ENCODE assay signal across 8 mouse cellular contexts in genomic region chrX:77795858-77796174, GRCm38 (mm10). TPM values are rescaled to one million over a fixed set of nuclear protein-coding genes. Genes with fewer than 3 reads are reported as not detected.
DNase-seq lines count a peak whose midpoint lies in the region; ATAC-seq and TF ChIP-seq lines count a peak whose summit lies in the region.

No protein-coding gene starts in this region.

- H3K27ac ChIP-seq in ES-Bruce4 (ENCODE audit: insufficient read depth, low read length): peak overlapping the region; percentile 76
- peak overlapping the region; percentile 57; the same call in 1 of the 2 replicates for H3K27ac ChIP-seq in forebrain, embryonic 14.5 days (ENCODE audit: low read depth, low read length)
- H3K27ac ChIP-seq in neural tube, embryonic 14.5 days (ENCODE audit: low read depth, low read length): peak overlapping the region; percentile 70
- peak overlapping the region; percentile 81 for H3K27ac ChIP-seq in testis, adult 2 months (ENCODE audit: control insufficient read depth, insufficient read depth, low read depth, low read length)

- no peak for TF ChIP-seq CTCF in ES-Bruce4 (IDR thresholded peaks at IDR 0.05; ENCODE audit: low read depth, low read length)
- no peak for TF ChIP-seq CTCF in testis, adult 2 months (IDR thresholded peaks at IDR 0.05; ENCODE audit: control insufficient read depth, insufficient read depth, insufficient replicate concordance, low read depth, low read length)

- no peaks in the 10 kb centered on the region for H3K36me3 ChIP-seq in ES-Bruce4 (ENCODE audit: control insufficient read depth, insufficient read depth, low read length, poor library complexity, severe bottlenecking)
- no peaks in the 10 kb centered on the region for H3K36me3 ChIP-seq in forebrain, embryonic 14.5 days (ENCODE audit: control insufficient read depth, insufficient read depth, low read length)
- no peaks in the 10 kb centered on the region for H3K36me3 ChIP-seq in neural tube, embryonic 14.5 days (ENCODE audit: control insufficient read depth, insufficient read depth, low read length)
- H3K36me3 ChIP-seq in testis, adult 2 months (ENCODE audit: control insufficient read depth, insufficient read depth, low read length): no peaks in the 10 kb centered on the region

- ATAC-seq in forebrain, embryonic 14.5 days: peak; percentile 98
- peak; percentile 97 for ATAC-seq in neural tube, embryonic 14.5 days (ENCODE audit: low read depth)

- peak; percentile 68 for DNase-seq in c-Kit-positive CD71-positive TER-119-positive erythroid progenitor cells, embryonic 14.5 days (ENCODE audit: low spot score)
- DNase-seq in forebrain, embryonic 14.5 days (ENCODE audit: low spot score): peak; percentile 92
- DNase-seq in heart, postnatal 14 days: peak; percentile 88 to 90
- peak; percentile 82 to 90 for DNase-seq in layer of hippocampus, adult 18-20 months (ENCODE audit: low spot score in 2 of 2)
- peak; percentile 92 to 94 for DNase-seq in lung, adult 18-20 months

- TF ChIP-seq EP300 in ES-Bruce4 (IDR thresholded peaks at IDR 0.05; ENCODE audit: insufficient read depth, low read depth, low read length): no peak

- no peaks in the 10 kb centered on the region for H3K9me3 ChIP-seq in ES-Bruce4 (replicated peaks; ENCODE audit: control insufficient read depth, insufficient read depth, low read length, poor library complexity, severe bottlenecking)
- H3K9me3 ChIP-seq in forebrain, embryonic 14.5 days (replicated peaks; ENCODE audit: control insufficient read depth, low read length): no peaks in the 10 kb centered on the region
- no peaks in the 10 kb centered on the region for H3K9me3 ChIP-seq in neural tube, embryonic 14.5 days (ENCODE audit: control insufficient read depth, low read length)

- no peaks in the 10 kb centered on the region for H3K4me1 ChIP-seq in ES-Bruce4 (ENCODE audit: control insufficient read depth, insufficient read depth, low read length)
- no peaks in the 10 kb centered on the region for H3K4me1 ChIP-seq in forebrain, embryonic 14.5 days (ENCODE audit: control insufficient read depth, insufficient read depth, low read length)
- H3K4me1 ChIP-seq in neural tube, embryonic 14.5 days (ENCODE audit: control insufficient read depth, insufficient read depth, low read length): 0 out of 2 replicates have a peak, but pooled peaks cover 3% of the 10 kb centered on the region
- H3K4me1 ChIP-seq in testis, adult 2 months (ENCODE audit: control insufficient read depth, insufficient read depth, low read length): no peaks in the 10 kb centered on the region; the same call in 1 of the 2 replicates

- WGBS in forebrain, embryonic 14.5 days: 31% methylated on average over 21 of the region's 30 CpGs
- 20% methylated on average over 23 of the region's 30 CpGs for WGBS in neural tube, embryonic 14.5 days

- peak overlapping the region; percentile 91 for H3K4me3 ChIP-seq in ES-Bruce4 (ENCODE audit: low read depth, low read length)
- peak overlapping the region; percentile 52 for H3K4me3 ChIP-seq in forebrain, embryonic 14.5 days (ENCODE audit: low read depth, low read length)
- H3K4me3 ChIP-seq in neural tube, embryonic 14.5 days (ENCODE audit: low read depth, low read length): peak overlapping the region; percentile 56
- peak overlapping the region; percentile 92 for H3K4me3 ChIP-seq in testis, adult 2 months (ENCODE audit: control insufficient read depth, low read depth, low read length)

- peak overlapping the region; percentile 77 for H3K9ac ChIP-seq in ES-Bruce4 (ENCODE audit: low read depth, poor library complexity, severe bottlenecking)
- H3K9ac ChIP-seq in forebrain, embryonic 14.5 days (ENCODE audit: low read length): peak overlapping the region; percentile 66
- peak overlapping the region; percentile 62 for H3K9ac ChIP-seq in neural tube, embryonic 14.5 days (replicated peaks; ENCODE audit: low read depth, low read length)

- intact Hi-C loops in heart, postnatal 14 days (cut with DNase I): loop anchor here (10.0 kb wide), 1 partner anchor 291 kb away; no protein-coding TSS in a partner anchor

- H3K27me3 ChIP-seq in ES-Bruce4 (ENCODE audit: control insufficient read depth, insufficient read depth, low read length, poor library complexity, severe bottlenecking): no peaks in the 10 kb centered on the region
- H3K27me3 ChIP-seq in forebrain, embryonic 14.5 days (replicated peaks; ENCODE audit: control insufficient read depth, insufficient read depth, low read length): no peaks in the 10 kb centered on the region
- H3K27me3 ChIP-seq in neural tube, embryonic 14.5 days (ENCODE audit: control insufficient read depth, insufficient read depth, low read length): no peaks in the 10 kb centered on the region
- no peaks in the 10 kb centered on the region for H3K27me3 ChIP-seq in testis, adult 2 months (ENCODE audit: control insufficient read depth, insufficient read depth, low read length)

- TF ChIP-seq POLR2A in ES-Bruce4 (IDR thresholded peaks at IDR 0.05; ENCODE audit: insufficient read depth, low read length): peak; percentile 7
- no peak for TF ChIP-seq POLR2A in testis, adult 2 months (IDR thresholded peaks at IDR 0.05; ENCODE audit: control insufficient read depth, low read depth, low read length)

- H3K4me2 ChIP-seq in forebrain, embryonic 14.5 days (ENCODE audit: low read length): peak overlapping the region; percentile 61
- H3K4me2 ChIP-seq in neural tube, embryonic 14.5 days (ENCODE audit: low read depth, low read length): peak overlapping the region; percentile 68; the same call in 1 of the 2 replicates

RNA-seq across cellular contexts. Expression of gene Prkx, which starts 0.3 kb away (rescaled TPM):
- 20.6 and 21.5 TPM in 2 replicates for polyA plus RNA-seq in ES-Bruce4 (2011; ENCODE audit: insufficient read depth, insufficient read length, low read depth, missing spikeins)
- 22.2 and 27.7 TPM in 2 replicates for polyA plus RNA-seq in forebrain, embryonic 14.5 days (2014; fragmentation: Nextera tagmentation; extraction: Ambion mirVana)
- total RNA-seq in heart, postnatal 14 days (2021): 10 to 100 TPM; 16.0 to 21.4 TPM
- 10 to 100 TPM; 11.5 to 12.5 TPM for total RNA-seq in layer of hippocampus, adult 18-20 months (2021)
- polyA plus RNA-seq in neural tube, embryonic 14.5 days (2014; fragmentation: Nextera tagmentation; extraction: Ambion mirVana): 28.9 and 32.8 TPM in 2 replicates
- 1.6 and 2.4 TPM in 2 replicates for polyA plus RNA-seq in testis, adult 2 months (2012; rRNA removed)

RNA-seq across cellular contexts. Expression of gene Pbsn, which starts 57.6 kb away (rescaled TPM):
- polyA plus RNA-seq in ES-Bruce4 (2011; ENCODE audit: insufficient read depth, insufficient read length, low read depth, missing spikeins): not detected in 2 replicates
- polyA plus RNA-seq in forebrain, embryonic 14.5 days (2014; fragmentation: Nextera tagmentation; extraction: Ambion mirVana): not detected in 2 replicates
- total RNA-seq in heart, postnatal 14 days (2021): not detected
- total RNA-seq in layer of hippocampus, adult 18-20 months (2021): not detected
- not detected in 2 replicates for polyA plus RNA-seq in neural tube, embryonic 14.5 days (2014; fragmentation: Nextera tagmentation; extraction: Ambion mirVana)
- not detected in 2 replicates for polyA plus RNA-seq in testis, adult 2 months (2012; rRNA removed)

Comparison
In these comparisons a context has a peak if more than half of its experiments do, and no peak if none do; other contexts are left out.
1. Peak in every context shown above with its lines: DNase-seq, ATAC-seq, H3K4me3 ChIP-seq and H3K27ac ChIP-seq.